Mouse (Mus musculus) CD8-positive naive resting alpha-beta T cell, adult 2 months (primary cell): ENCODE measurements at regions not wholly inside any gene's neighbourhood (a gene's known extent, or its start where the extent isn't known, plus 50 kb on each side); places are given as distances from the start of the nearest gene placed in this dataset.
A peak's percentile ranks its signal among the peaks of the same experiment; 100 is the strongest.

Source experiments
- DNase-seq, 2 experiments: peaks; one replicate each; pipeline ENCODE4 v3.0.0; 2022; ENCODE audit warnings: low read depth in 2 of 2, low spot score in 2 of 2

GRCm38 (mm10) chr10:119055199-119055785 is 184.6 kb downstream of the Cand1 start:
- no peak for DNase-seq

GRCm38 (mm10) chr10:119054191-119055175 is 184.5 kb upstream of the Dyrk2 start:
- no peak for DNase-seq

- no peak for DNase-seq
Observed at GRCm38 (mm10) chr10:119052441-119053041, 182.5 kb upstream of the Dyrk2 start.

GRCm38 (mm10) chr10:119051598-119051997 is 181.6 kb upstream of the Dyrk2 start:
- no peak for DNase-seq

GRCm38 (mm10) chr10:119050017-119050685 is 180.1 kb upstream of the Dyrk2 start:
- DNase-seq, result peak; percentile 35 to 53

- DNase-seq, result no peak
Observed at GRCm38 (mm10) chr10:119048643-119049420, 178.8 kb upstream of the Dyrk2 start.

- no peak for DNase-seq
Observed at GRCm38 (mm10) chr10:119045059-119045458, 175.1 kb upstream of the Dyrk2 start.

- DNase-seq, result no peak
Observed at GRCm38 (mm10) chr10:119043069-119043468, 173.1 kb upstream of the Dyrk2 start.

- DNase-seq, result no peak
Observed at GRCm38 (mm10) chr10:119040205-119040604, 170.2 kb upstream of the Dyrk2 start.

GRCm38 (mm10) chr10:119039732-119040131 is 169.7 kb upstream of the Dyrk2 start:
- DNase-seq, result no peak

GRCm38 (mm10) chr10:119038991-119039390 is 169.0 kb upstream of the Dyrk2 start:
- no peak for DNase-seq

GRCm38 (mm10) chr10:119037781-119038180 is 167.8 kb upstream of the Dyrk2 start:
- no peak for DNase-seq

- DNase-seq, result no peak
Observed at GRCm38 (mm10) chr10:119035863-119036262, 165.9 kb upstream of the Dyrk2 start.

GRCm38 (mm10) chr10:119034396-119034795 is 164.4 kb upstream of the Dyrk2 start:
- no peak for DNase-seq

- DNase-seq, result peak; percentile 39 to 54
Observed at GRCm38 (mm10) chr10:119031282-119032275, 161.6 kb upstream of the Dyrk2 start.

GRCm38 (mm10) chr10:119028480-119029137 is 158.6 kb upstream of the Dyrk2 start:
- no peak for DNase-seq

- no peak for DNase-seq
Observed at GRCm38 (mm10) chr10:119027241-119027901, 157.4 kb upstream of the Dyrk2 start.

GRCm38 (mm10) chr10:119026291-119026690 is 156.3 kb upstream of the Dyrk2 start:
- no peak for DNase-seq
